Mouse (Mus musculus) T-helper 17 cell (primary cell): ENCODE data around the gene Tsnax.

ENCODE experiments used
- in situ Hi-C, 2 experiments: fragments of 300-600 bp; cut with MboI, MseI; formaldehyde crosslinking; loops; 1 replicate in 1 of 2; 2 replicates in 1 of 2; pipeline ENCODE4 v1.15.1; 2025; ENCODE audit warnings: high pct_unique_total_duplicates in 2 of 2

The Tsnax gene

DNA sequence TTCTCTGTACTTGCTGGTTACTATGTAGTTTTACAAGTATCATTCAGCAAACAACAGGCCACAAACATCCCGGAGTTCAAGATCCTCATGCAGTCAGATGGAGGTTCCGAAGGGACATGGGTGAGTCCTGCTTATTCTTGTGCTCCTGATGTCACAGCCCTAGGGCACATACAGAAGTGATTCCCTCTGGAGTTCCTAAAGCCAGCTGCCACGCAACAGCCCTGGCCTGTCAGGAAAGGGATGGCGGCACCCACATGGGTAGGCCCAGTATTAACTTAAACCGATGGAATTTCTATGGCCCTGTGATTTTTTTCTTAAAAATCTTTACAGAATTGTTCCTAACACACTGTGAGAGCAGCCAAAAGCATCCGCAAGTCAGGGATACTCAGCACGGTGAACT lies 30.6 kb downstream of the Tsnax start:
- in situ Hi-C loops, result no loop called here

DNA sequence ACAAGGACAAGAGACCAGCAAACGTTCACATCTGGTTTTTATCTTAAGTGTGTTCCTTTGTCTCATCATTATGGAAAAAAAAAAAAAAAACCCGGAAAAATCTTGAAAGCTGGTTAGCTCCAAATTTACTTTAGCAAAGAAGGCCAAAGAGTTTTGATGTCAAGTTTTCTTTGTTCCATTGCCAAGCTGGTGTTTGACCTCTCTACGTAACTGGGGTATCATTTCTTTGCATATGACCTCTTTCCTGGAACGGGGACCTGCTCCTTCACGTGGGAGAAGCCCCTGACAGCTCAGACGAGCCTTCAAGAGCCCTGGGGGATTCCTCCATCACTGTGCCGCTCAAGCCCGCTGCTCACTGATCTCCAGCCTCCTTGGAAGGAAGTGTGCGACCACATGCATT lies 31.1 kb downstream of the Tsnax start:
- in situ Hi-C loops, result no loop called here

DNA sequence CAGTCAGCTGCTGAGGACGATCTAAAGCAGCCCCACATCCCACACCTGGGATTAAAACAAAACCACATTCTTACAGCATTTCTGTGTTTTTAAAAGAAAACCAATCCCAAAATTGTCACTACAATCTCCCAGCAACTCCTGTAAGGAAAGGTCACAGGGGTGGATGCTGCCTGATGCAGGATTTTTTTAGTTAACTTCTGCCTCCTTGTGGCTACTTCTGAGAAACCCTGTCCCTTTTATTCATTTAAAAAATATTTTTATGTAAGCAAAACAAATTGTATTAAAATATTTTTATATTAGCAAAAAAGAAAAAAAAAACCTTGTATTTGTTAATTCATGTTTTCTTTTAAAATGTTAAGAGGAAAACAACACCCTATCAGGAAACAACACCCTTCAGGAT lies 33.0 kb downstream of the Tsnax start:
- in situ Hi-C loops, result no loop called here

DNA sequence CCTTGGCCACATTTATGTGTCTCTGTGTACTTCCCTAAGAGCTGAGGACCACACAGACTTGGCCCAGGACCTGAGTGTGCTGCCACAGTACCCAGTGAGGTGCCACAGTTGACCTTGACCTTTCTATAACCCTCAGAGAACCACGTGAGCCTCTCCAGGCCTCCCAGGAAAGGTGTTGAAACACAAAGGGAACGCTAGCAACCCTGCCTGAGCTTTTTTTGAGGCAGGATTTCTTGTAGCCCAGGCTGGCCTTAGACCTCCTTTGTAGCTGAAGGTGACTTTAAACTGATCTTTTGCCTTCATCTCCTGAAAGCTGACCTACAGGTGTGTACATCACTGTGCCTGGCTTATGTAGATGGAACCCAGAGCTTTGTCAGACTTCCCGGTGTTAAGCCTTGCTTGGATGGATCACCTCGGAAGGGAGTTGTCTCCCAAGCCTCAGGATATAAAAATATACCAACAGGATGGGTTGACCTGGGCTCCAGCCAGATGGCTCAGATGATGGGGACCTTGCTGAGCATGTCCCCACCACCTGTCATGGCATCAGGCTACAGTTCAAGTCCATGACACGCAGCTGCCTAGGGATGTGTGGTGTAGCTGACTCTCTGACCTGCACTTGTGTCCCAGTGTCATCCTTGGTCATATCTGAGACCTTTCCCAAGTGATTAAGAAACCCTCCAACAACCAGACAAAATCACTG lies 36.4 kb downstream of the Tsnax start:
- in situ Hi-C loops, result no loop called here

DNA sequence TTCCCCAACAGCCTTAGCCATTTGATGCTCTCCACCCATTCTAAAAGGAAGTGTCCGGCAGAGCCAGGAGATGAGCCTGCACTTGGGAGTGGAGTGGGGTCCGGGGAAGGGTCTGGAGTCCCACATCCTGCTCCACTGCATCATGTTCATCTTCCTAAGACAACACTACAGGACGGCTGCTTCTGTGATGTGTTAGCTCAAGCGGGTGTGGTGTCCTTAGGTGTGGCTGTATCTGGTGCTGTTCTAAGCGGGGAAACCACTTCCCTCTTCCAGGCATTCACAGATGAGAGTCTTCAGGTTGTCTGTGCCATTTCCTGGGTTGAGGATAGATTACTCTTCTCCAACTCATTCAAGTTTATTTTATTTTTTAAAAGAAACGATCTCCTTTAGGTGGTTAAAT lies 37.0 kb downstream of the Tsnax start:
- in situ Hi-C loops, result loop anchor here in 1 of 2 experiments (5.0 kb wide), 1 partner anchor 817 kb away; no protein-coding TSS in a partner anchor

DNA sequence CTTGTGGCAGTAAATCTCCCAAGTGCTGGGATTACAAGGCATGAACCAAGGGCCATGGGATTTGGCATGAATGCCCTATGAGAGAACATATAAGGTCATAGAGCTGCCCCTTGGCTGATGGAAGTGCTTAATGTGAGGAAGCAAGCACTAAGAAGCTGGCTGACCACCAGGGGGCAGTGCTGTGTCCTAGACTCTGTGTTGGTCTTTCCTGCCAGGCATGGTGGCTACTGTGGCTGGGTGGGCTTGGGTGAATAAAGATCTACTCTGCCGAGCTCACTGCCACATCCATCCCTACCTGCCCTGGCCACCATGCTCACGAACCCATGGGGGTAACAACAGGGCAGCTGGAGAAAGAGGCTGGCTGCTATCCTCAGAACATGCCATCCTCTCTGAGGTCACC lies 39.2 kb downstream of the Tsnax start:
- in situ Hi-C loops, result loop anchor here in 1 of 2 experiments (5.0 kb wide), 1 partner anchor 815 kb away; no protein-coding TSS in a partner anchor

DNA sequence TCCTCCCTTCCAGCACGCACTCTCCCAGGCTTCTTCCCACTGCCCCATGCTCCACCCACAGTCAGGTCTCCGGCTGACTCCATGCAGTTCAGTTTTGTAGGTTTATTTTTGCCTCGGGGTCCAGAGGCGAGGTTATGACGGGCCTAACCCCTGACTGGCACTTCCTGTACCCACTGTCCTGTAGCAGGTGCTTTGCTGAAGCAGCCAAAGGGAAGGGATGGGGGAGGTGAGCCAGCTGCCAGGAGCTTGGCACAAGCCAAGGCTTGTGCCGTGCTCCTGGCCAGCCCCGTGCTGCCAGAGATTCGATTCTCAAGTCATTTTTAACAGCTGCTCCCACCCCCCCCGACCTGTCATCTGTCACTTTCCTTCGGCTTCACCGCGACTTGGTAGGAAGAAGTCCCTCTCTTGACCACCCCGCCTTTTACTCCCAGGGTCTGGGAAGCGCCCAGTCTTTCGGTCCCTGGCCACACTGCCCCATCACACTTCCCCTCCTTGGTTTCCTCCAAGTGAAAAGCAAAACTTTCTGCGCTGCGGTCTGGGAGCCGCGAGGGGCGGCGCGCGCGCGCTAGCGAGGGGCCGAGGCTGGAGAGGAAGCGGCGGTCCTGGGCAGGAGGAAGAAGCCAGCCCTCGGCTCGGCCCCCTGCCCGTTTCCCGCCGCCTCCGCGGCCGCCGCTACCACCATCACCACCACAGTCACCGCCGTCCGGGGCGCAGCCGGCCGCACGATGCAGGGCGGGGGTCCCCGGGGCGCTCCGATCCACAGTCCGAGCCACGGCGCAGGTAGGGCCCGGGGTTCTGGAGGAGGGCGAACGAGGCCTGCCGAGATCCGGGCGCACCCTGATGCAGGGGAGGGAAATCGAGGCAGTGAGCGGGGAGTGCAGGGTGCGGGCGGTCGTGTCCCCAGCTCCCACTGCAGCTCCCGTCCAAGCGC lies 41.0 kb downstream of the Tsnax start, which contains the start of gene Disc1:
Gene Disc1, plus strand, starts transcription at position 691 of the 931 bp plus-strand sequence.
- in situ Hi-C loops, result loop anchor here in 1 of 2 experiments (5.0 kb wide), 1 partner anchor 814 kb away; no protein-coding TSS in a partner anchor

DNA sequence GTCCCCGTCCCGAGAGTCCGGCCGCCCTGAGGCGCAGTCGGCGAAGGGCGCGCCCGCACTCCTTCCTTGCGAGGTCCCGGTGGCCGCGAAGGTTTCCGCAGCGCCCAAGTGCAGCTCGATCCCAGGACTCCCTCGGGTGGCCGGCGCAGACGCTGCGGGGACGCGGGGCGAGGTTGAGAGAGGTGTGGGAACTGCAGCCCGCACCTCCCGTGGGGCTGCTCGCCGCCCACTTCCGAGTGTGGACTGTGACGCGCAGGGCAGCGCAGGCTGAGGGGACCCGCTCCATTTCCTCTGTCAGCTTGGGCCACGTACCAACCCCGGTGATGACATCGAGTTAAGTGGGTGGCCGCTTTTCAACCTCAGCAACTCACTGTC lies 41.6 kb downstream of the Tsnax start:
- in situ Hi-C loops, result loop anchor here in 1 of 2 experiments (5.0 kb wide), 1 partner anchor 813 kb away; no protein-coding TSS in a partner anchor

DNA sequence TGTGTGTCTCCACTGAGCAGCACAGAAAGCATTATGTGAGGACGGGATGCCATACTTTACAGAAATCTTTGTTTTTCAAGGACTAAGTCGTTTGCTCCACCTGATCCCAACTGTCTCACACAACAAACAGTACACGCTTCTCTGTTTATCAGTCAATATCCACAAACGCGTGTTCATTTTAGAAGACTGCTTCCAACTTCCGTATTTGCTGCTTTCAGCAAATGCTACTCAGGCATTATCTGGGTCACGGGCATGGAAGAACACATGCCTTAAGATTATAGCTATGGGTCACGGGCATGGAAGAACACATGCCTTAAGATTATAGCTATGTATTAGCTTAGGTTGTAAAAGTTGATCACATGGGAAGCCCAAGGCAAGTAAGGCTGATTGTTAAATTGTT lies 48.1 kb downstream of the Tsnax start:
- in situ Hi-C loops, result no loop called here

DNA sequence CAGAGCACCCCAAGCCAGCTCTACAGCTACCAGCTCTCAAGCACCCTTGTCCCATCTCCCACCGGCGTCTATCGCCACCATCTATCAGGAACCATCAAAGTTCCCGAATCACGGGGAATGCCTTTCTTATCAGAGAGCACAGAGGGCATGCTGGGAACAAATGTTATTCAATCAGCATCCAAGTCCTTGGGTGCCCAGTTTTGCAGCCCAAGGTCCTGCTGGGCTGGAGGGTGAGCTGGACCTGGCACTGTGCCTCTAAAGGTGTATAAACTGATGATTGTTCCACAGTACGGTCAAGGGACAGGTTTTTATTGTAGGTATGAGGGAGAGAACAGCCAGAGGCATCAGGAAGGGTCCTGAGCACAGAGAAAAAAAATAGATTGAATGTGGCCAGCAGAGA lies 52.8 kb downstream of the Tsnax start:
- in situ Hi-C loops, result loop anchor here (5.0 kb wide), 1 partner anchor 102 kb away; no protein-coding TSS in a partner anchor

DNA sequence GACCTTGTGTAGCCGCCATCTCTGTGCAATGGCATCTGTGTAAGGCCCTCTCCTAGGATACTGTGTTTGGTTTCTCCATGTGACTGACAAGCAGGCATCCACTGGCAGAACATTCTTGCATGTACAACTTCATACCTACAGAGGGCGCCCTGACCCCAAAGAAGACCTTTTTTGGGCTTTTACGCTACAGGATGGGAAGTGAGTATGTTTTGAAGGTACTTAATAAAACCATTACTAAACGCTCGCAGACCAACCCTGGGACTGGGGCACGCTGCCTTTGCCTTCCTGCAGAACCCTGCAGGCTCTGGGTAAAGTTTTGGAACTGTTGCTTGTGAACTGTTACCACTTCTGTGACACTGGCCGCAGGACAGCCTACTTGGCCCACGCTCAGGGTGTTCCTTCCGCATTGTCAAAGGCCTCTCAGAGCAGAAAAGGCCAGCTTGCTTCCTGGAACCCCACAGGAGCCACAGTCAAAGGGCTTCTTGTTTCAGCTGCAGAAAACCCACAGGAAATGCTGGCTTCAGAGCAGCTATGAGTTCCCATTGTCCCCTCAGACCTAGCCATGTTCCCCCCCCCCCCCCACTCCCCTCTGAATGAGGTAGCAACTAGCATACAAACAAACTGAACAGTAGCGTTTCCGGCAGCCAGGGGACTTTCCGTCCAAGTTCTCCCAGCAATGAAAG lies 54.3 kb downstream of the Tsnax start:
- in situ Hi-C loops, result loop anchor here (5.0 kb wide), 1 partner anchor 100 kb away; no protein-coding TSS in a partner anchor

DNA sequence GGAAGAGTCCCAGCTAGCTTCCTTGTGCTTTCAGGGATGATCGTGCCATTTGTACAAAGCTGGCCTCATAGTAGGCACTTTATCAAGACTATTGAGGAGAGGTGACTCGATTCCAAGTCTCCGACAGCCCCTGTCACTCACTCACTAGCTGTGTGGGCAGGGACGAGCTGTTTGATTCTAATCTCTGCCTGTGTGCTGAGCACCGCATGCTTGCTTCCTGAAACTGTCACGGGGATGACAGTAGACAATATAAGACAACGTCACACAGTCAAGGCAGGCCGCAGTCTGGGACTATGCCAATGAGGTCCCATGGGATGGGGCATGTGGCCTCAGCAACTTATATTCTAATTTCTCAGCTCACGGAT lies 54.8 kb downstream of the Tsnax start:
- in situ Hi-C loops, result loop anchor here (5.0 kb wide), 1 partner anchor 100 kb away; no protein-coding TSS in a partner anchor

DNA sequence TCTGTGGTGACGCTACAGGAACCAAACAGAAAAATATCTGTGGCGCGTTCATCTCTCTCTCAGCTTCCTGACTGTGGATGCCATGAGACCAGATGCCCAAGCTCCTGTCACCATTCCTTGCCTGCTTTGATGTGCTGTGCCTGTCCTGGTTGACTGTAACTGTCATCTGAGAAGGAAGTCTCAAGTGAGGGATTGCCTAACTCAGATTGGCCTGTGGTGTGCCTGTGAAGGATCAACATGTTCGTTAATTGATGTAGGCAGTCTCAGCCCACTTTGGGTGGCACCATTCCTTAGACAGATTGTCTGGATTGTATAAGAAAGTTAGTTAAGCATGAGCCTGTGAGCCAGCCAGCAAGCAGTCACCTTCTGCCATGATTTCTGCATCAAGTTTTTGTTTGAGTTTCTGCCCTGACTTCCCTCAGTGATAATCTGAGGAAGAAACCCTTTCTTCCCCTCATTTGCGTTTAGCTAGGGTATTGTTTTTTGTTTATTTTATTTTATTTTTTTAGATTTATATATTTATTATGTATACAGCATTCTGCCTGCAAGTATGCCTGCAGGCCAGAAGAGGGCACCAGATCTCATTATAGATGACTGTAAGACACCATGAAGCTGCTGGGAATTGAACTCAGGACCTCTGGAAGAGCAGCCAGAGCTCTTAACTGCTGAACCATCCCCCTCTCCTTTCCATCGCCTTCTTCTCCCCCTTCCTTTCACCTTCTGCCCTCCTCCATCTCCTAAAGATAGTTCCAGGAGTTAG lies 55.5 kb downstream of the Tsnax start:
- in situ Hi-C loops, result loop anchor here (5.0 kb wide), 1 partner anchor 99 kb away; no protein-coding TSS in a partner anchor

DNA sequence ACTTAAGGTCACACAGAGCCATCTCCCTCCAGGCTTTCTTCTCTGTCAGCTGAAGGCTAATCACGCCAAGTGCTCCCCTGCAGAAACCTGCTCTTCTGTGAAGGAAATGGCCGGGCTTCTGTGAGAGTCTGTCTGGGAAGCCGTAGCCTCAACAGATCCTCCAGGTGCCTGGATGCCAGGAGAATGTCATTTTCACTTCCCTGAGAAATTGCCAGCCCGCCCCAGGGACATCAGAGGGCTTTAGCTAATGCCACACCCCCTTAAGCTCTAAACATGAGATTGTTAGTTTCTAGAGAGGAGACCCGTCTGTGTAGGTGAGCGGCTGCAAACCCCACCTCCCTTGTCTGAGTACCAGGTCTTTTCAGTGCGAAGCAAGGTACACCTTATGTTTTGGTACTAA lies 56.5 kb downstream of the Tsnax start:
- in situ Hi-C loops, result loop anchor here (5.0 kb wide), 1 partner anchor 98 kb away; no protein-coding TSS in a partner anchor

DNA sequence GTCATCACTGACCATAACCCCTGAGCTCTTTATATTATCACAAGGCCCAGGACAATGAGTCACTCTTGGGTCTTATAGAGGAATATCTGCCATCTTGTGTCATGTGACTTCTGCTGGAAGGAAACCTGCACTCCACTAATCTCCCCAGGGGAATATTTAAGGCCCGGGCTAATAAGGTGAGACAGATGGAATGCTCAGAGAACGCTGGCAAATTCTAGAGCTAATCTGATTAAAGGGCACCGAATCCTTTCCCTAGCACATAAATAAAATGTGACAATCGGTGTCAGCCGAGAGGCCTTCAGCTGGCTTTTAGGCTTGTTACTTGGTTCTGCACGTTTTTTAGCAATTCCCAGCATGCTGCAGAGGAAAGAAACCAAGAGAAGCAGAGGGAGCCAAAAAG lies 56.9 kb downstream of the Tsnax start:
- in situ Hi-C loops, result loop anchor here (5.0 to 10.0 kb wide), 3 partner anchors 98 to 495 kb away; partner anchors contain the start of gene Sipa1l2 (in 1 of the 2)

DNA sequence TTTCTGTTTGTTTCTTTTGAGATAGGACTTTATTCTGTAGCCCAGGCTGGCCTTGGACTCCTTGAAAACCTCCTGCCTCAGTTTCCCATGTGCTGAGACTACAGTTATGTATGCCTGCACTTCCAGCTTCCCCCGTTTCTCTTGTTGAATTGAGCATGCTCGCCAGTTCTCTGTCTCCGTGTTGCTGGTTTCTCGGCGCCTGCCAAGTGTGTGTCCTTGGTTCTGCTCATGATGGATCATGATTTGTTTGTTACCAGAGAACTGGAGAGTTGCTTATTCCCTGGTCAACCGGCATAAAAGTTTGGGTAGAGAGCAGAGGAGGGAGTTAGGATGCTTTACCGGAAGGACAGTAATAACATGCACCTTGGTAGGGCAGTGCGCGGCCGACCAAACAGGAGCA lies 61.3 kb downstream of the Tsnax start:
- in situ Hi-C loops, result loop anchor here in 1 of 2 experiments (10.0 kb wide), 2 partner anchors 271 to 491 kb away; partner anchors contain the start of gene Sipa1l2

DNA sequence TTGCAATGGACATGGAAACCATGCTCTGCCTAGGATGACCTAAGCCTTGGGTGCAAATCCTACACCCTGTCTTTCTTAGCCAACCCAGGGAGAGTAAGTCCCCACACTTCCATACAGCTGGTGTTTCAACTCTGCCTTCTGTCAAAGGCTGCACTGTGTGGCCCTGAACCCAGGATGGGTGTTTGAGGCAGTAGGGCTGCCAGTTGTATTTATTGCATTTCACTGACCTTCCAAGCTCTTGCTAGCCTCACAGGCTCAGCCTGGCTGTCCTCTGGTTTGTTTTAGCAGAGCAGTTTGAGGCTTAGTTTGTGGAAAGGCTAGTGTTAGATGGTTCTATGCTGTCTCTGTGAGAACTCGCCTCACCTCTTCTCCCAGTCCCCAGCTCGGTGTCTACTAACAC lies 61.8 kb downstream of the Tsnax start:
- in situ Hi-C loops, result loop anchor here in 1 of 2 experiments (10.0 kb wide), 2 partner anchors 270 to 490 kb away; partner anchors contain the start of gene Sipa1l2

DNA sequence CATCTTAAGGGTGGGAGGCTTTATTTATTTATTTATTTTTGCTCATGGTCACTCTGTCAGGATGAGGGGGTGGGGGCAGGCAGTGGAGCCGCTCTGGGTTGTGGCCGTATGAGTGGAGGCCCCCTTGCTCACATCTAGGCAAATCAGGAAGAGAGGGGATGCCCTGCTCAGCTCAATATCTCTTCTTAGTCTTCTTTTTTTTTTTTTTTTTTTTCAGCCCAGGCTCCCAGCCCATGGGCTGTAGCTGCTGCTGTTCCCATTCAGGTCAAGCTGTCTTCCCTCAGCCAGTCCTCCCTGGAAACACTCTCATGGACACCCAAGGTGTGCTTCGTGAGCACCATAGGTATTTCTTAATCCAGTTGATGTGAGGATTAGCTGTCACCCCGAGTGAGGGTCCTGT lies 62.6 kb downstream of the Tsnax start:
- in situ Hi-C loops, result loop anchor here in 1 of 2 experiments (10.0 kb wide), 2 partner anchors 269 to 489 kb away; partner anchors contain the start of gene Sipa1l2

DNA sequence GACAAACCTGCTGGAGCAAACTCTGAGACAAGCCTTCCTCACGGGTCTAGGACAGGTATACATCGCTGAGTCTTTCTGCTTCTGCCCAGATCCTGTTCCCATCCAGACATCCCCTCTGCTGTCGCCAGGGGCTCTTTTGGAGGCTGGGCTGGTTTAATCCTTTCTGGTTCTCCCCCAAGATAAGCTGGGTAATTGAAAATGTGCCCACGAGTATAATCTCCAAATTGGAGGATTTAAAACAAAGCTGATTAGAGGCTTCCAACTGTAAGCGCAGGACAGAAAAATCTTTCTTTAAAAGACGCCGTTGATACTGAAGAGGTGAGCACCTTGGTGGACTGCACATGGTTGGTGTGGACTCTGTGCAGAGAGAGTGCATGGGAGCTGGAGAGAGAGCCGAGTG lies 64.5 kb downstream of the Tsnax start:
- in situ Hi-C loops, result loop anchor here in 1 of 2 experiments (10.0 kb wide), 2 partner anchors 267 to 487 kb away; partner anchors contain the start of gene Sipa1l2

DNA sequence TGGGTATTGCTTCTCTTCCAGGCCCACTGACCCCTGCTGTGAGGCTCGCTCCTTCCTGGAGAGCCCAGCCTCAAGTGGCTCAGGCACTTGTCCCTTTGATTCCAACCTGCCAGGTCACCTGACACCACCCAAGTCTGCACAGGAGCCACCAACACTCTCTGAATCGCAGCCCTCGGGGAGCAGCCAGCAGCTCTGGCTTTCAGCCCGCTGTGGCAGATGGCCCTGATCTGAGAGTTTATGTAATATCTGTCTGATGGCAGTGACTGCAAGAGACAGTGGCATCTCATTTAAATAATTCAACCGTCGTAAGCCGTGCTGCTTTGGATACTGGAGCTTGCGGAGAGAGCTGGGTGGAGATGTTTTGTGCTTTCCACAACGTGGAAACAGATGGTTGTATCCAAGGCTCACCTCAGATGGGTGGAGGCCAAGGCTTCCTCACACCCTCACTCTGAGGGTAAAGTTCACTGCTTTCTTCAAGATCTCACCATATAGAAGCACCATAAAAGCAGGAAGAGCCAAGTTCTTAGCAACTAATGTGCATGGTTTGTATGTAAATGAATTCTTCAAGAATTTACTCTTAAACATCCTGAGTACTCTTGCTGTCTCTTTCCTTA lies 66.1 kb downstream of the Tsnax start:
- in situ Hi-C loops, result loop anchor here in 1 of 2 experiments (10.0 kb wide), 2 partner anchors 266 to 486 kb away; partner anchors contain the start of gene Sipa1l2
